Mouse (Mus musculus): ENCODE measurements at regions not wholly inside any gene's neighbourhood (a gene's known extent, or its start where the extent isn't known, plus 50 kb on each side); places are given as distances from the start of the nearest gene placed in this dataset.

DNA sequence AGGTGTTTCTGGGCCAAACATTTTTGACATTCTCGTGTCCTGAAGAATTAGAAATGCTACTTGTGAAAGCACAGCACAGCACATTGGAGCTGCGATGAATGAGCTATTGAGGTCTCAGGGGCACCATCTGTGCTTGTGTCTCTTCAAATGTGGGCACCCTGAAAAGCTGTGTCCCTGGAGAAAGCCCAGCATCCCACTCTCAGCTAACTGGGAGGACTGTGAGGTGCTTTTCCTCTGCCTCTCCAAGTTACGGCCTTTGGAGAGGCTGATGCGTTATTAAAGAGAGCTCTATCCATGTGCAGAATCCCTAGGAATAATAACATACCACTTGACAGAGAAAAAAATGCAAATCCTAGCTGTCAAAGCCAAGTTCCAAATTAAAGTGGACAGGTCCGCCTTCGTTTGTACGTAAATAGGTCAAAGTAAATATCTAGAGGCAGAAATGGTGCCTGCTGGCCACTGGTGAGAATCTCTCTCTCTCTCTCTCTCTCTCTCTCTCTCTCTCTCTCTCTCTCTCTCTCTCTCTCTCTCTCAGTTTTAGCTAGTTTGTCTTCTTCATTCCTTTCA is 397.3 kb upstream of the Mmadhc start:
- ATAC-seq = no peak
- no peaks in the 10 kb centered on the region for H3K36me3 ChIP-seq
- no peak overlapping the region for H3K4me2 ChIP-seq (replicated peaks)
- no peak overlapping the region for H3K4me3 ChIP-seq (replicated peaks)
- 74% methylated on average over 7 of the region's 7 CpGs for WGBS
- H3K9ac ChIP-seq = no peak overlapping the region
- H3K9me3 ChIP-seq = no peaks in the 10 kb centered on the region
- no peak overlapping the region for H3K27ac ChIP-seq
- H3K27me3 ChIP-seq (replicated peaks) = no peaks in the 10 kb centered on the region
- H3K4me1 ChIP-seq (replicated peaks) = no peaks in the 10 kb centered on the region

DNA sequence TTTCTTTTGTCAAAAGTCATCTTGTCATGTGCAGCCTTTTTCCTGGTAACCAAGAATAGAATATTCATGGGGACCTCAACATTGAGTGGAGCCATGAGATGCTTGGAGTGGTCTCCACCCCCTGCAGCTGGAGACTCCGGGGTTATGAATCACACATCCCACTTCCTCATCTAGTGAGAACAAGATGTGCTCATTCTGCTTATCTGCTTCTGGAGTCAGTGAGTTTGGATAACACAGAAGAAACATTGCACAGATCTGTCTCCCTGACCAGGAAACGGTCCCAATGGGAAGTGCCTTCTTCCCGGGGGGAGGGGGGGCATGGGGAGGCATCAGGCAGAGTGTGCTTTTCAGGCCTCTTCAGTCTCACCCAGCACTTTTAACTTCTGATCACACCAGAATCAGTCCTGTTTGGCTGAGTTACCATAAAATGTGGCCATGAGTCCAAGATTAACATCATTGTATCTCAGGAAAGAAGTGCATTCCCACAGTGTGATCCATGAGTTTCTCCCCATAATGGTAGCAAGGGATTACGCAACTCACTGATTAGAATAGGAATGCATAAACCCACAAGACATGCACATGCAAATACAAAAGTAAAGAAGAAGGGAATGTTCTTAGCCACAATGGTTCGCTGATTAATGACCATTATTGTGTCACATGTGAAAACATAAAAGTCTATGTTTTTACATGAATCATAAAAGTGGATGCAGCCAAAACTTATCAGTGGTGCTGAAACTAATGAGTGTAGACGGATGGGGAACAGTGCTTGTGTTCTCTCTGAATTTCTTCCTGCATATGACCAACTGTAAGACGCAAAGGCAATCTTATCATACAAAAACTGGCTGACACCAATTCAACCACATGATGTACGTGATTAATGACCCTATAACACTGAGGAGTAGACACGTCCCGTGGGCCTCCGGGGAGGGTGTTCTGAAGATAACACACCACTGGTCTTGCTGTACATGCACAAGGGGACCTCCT is 393.8 kb upstream of the Mmadhc start:
- no peaks in the 10 kb centered on the region for H3K36me3 ChIP-seq
- 69% methylated on average over 11 of the region's 11 CpGs for WGBS

DNA sequence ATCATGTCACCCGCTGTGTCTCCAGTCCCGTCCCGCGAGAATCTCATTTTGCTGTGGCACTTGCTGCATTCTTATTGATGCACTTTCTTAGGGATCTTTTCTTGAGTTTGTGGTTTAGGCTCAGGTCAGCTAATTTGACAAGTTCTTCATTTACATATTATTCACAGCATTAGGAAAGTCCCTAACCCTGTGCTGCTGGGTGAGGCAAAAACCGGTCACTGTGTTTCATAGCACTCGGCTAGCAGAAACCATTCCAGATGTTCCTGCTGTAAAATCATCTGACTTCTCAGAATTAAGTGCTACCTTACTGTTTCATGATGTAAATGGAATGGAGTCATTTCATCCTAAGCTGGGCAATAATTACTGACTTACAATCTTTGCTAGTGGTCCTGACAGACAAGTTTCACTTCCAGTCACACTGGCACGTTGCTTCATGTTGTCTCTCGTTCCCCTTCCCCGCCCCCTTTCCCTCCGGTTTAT is 391.1 kb upstream of the Mmadhc start:
- Histone ChIP-seq H3K27ac (no peak overlapping the region), H3K4me3 (replicated peaks) (no peak overlapping the region), H3K4me1 (replicated peaks) (no peaks in the 10 kb centered on the region), H3K9me3 (no peaks in the 10 kb centered on the region), H3K9ac (no peak overlapping the region), H3K27me3 (replicated peaks) (no peaks in the 10 kb centered on the region), H3K4me2 (replicated peaks) (no peak overlapping the region), H3K36me3 (no peaks in the 10 kb centered on the region)
- 88% methylated on average over 10 of the region's 10 CpGs for WGBS
- no peak for ATAC-seq

More for the DNA sequence above, 393.8 kb upstream of the Mmadhc start:
- no peaks in the 10 kb centered on the region for H3K9me3 ChIP-seq
- no peak overlapping the region for H3K4me2 ChIP-seq (replicated peaks)
- H3K9ac ChIP-seq = no peak overlapping the region
- H3K27me3 ChIP-seq (replicated peaks) = no peaks in the 10 kb centered on the region
- no peak for ATAC-seq
- H3K27ac ChIP-seq = no peak overlapping the region
- no peaks in the 10 kb centered on the region for H3K4me1 ChIP-seq (replicated peaks)
- H3K4me3 ChIP-seq (replicated peaks) = no peak overlapping the region

DNA sequence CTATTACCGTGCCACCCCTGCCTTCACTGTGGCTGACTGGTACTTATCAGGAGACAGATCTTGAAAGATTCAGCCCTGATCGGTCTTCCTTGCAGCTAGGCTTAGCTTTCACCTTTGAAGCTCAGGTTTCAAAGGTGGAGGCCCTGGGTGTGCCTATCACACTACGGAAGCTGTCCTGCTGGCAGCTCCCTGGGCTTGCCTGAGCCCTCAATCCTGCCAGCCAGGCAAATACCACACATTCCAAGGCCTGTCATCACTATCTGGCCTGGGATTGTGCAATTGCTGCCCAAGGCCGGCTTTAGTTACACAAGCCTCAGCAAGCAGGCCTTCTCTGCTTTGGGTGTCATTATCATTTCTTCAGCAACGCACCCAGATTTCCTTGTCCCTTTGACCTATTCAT is 390.6 kb upstream of the Mmadhc start:
- ATAC-seq = peak; percentile 71

DNA sequence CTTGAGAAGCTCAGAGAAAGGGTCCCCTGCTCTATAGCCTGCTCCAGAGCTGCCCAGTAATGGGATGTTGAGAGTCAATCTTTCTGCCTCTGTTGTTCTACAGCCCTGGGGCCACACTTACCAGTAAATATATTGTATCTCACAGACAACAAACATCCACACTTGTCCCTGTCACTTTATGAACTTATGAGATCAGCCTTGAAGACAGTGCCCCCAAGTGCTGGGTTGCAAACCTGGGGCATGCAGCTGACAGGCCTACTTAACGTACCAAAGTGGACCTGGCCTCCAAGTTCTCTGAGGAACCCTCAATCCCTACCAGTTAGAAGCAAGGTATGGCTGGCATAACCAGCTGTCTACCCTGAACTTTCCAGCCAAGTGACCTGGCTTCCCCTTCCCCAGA is 380.9 kb upstream of the Mmadhc start:
- H3K27ac ChIP-seq = no peak overlapping the region
- H3K4me1 ChIP-seq (replicated peaks) = no peaks in the 10 kb centered on the region
- no peak overlapping the region for H3K4me2 ChIP-seq (replicated peaks)
- no peaks in the 10 kb centered on the region for H3K36me3 ChIP-seq
- H3K9ac ChIP-seq = no peak overlapping the region
- ATAC-seq = no peak
- no peaks in the 10 kb centered on the region for H3K9me3 ChIP-seq
- H3K4me3 ChIP-seq (replicated peaks) = no peak overlapping the region
- WGBS = 86% methylated on average over 1 of the region's 1 CpGs
- no peaks in the 10 kb centered on the region for H3K27me3 ChIP-seq (replicated peaks)

More for the DNA sequence above, 390.6 kb upstream of the Mmadhc start:
- H3K4me3 ChIP-seq (replicated peaks) = no peak overlapping the region
- H3K4me2 ChIP-seq (replicated peaks) = no peak overlapping the region
- no peaks in the 10 kb centered on the region for H3K36me3 ChIP-seq
- H3K27ac ChIP-seq = no peak overlapping the region
- no peaks in the 10 kb centered on the region for H3K9me3 ChIP-seq
- no peaks in the 10 kb centered on the region for H3K4me1 ChIP-seq (replicated peaks)
- 35% methylated on average over 5 of the region's 5 CpGs for WGBS
- no peaks in the 10 kb centered on the region for H3K27me3 ChIP-seq (replicated peaks)
- no peak overlapping the region for H3K9ac ChIP-seq

DNA sequence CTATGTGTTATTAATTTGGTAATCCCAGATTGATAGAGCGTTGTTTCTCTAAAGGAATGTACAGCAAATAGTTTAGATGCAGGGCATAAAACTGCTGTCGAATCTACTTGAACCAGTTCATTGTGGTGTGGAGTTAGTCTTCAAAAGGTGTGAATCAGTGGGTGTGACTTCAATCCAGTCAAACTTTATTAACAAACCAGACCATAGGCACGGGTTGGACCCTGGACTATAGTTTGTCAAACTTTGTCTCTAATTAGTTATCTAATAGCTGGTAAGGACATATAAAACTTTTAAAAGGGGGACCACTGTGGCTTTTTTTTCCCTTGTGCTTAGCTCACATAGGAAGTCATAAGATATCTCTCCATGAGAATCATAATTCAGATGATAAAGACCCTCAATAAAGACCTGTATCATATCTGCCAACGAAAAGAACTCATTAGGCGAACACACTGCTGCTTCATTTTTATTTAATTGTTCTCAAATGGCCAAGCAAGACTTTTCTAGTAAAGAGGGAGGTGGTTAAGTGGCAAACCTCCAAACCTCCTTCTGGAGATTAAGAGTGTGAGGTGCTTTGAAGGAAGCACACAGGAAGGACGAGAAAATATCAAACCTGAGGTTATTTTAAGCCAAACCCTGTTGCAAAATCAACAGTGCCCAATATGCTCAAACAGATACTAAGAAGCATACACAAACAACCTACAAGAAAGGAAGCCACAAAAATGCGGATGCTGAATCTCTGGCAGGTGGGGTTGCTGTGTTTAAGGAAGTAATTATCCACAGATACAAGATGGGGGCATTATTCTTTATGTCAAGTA is 379.3 kb upstream of the Mmadhc start:
- Histone ChIP-seq H3K9ac (no peak overlapping the region), H3K4me1 (replicated peaks) (no peaks in the 10 kb centered on the region), H3K9me3 (no peaks in the 10 kb centered on the region), H3K36me3 (no peaks in the 10 kb centered on the region), H3K4me3 (replicated peaks) (no peak overlapping the region), H3K27ac (no peak overlapping the region), H3K27me3 (replicated peaks) (no peaks in the 10 kb centered on the region), H3K4me2 (replicated peaks) (no peak overlapping the region)
- WGBS = 81% methylated on average over 7 of the region's 7 CpGs
- no peak for ATAC-seq

DNA sequence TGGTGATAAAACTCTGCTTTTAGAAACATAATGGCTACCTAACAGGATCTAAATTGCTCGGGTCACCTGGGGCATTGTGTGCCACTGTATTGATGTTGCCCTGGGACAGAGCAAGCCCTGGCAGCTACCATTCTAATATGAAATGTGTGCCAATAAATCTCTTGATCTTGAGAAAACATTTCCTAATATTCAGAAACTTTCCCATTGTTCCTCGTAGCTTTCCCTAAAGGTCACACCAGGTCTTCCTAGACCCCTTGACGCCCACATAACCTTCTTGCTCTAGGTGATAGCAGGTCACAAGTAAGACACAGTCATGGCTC is 378.2 kb upstream of the Mmadhc start:
- no peak overlapping the region for H3K27ac ChIP-seq
- H3K36me3 ChIP-seq = no peaks in the 10 kb centered on the region
- no peaks in the 10 kb centered on the region for H3K27me3 ChIP-seq (replicated peaks)
- no peak overlapping the region for H3K9ac ChIP-seq
- no peak for ATAC-seq
- no peak overlapping the region for H3K4me2 ChIP-seq (replicated peaks)
- no peaks in the 10 kb centered on the region for H3K4me1 ChIP-seq (replicated peaks)
- WGBS = 86% methylated on average over 3 of the region's 3 CpGs
- no peak overlapping the region for H3K4me3 ChIP-seq (replicated peaks)
- no peaks in the 10 kb centered on the region for H3K9me3 ChIP-seq

DNA sequence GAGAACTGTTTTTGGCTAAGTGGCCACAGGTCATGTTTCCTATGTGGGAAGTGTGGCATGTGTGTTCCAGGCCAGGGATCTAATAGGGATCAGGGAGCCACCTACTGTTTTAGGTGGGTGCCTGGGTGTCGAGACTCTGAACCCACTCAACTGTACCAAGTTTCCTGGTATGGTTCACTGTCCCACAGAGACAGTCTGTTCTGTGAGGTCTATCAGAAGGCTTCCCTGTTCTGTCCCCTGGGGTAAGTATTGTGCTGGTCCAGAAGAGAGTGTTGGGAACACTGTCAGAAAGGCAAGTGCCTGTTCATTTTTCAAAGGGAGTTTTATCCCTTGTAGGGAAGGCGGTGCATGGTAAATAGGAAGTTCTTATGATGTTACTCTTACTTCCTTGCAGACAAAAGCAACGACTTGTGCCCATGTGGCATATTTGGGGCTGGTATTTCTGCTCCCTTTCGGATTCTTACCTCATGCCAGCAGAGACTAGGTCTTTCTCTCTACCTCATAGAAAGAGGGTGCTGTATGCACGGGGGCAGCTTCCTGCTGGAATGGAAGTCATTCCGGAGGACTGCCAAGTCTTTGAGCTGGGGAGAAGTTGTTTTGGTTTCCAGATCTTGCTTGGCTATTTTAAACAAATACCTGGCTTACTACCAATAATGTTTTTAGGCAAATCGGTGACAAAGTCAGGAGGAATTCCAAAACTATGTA is 377.7 kb upstream of the Mmadhc start:
- 78% methylated on average over 7 of the region's 7 CpGs for WGBS
- no peak overlapping the region for H3K4me2 ChIP-seq (replicated peaks)
- H3K27ac ChIP-seq = no peak overlapping the region

DNA sequence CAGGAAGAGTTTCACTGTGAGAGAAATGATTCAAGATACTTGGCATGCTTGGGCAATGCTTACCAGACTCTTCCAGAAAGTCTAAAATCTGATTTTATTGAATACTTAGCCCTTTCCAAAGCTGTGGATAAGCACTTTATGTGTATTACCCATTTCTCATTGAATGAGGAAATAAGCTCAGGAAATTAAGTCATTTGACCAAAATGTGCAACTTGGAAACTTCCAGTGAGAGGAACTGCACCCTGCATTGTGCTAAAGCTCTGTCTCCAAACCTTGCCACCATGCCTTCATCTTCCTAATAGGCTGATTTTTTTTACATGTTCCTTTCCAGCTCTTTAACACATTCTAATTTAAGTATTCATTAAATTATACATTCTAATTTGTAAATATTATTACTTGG is 372.7 kb upstream of the Mmadhc start:
- Histone ChIP-seq H3K4me2 (replicated peaks) (no peak overlapping the region), H3K27me3 (replicated peaks) (no peaks in the 10 kb centered on the region), H3K9ac (no peak overlapping the region), H3K9me3 (no peaks in the 10 kb centered on the region), H3K4me1 (replicated peaks) (no peaks in the 10 kb centered on the region), H3K4me3 (replicated peaks) (no peak overlapping the region), H3K27ac (no peak overlapping the region), H3K36me3 (no peaks in the 10 kb centered on the region)
- no peak for ATAC-seq

More for the DNA sequence above, 377.7 kb upstream of the Mmadhc start:
- H3K4me1 ChIP-seq (replicated peaks) = no peaks in the 10 kb centered on the region
- H3K36me3 ChIP-seq = no peaks in the 10 kb centered on the region
- no peaks in the 10 kb centered on the region for H3K9me3 ChIP-seq
- no peak for ATAC-seq
- H3K4me3 ChIP-seq (replicated peaks) = no peak overlapping the region
- no peak overlapping the region for H3K9ac ChIP-seq
- H3K27me3 ChIP-seq (replicated peaks) = no peaks in the 10 kb centered on the region

DNA sequence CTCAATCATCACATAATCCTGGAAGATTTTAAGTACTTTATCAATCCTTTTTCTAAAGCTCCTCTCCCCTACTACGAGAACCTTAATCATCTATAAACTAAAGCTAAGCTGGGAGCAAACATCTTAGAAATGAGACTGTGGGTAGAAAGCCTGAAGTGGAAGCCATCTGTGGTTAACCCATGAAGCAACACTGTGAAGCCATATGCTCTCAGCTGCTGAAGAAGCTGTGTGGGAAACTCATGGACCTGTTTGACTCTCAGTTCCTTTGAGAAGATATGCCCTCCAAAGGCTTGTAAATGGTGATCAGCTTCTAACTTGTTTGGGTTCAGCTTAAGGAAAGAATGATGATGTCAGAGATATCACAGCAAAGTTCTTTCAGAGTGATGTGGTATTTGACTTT is 372.2 kb upstream of the Mmadhc start:
- no peak for ATAC-seq
- Histone ChIP-seq H3K36me3 (no peaks in the 10 kb centered on the region), H3K4me1 (replicated peaks) (no peaks in the 10 kb centered on the region), H3K9me3 (no peaks in the 10 kb centered on the region), H3K4me2 (replicated peaks) (no peak overlapping the region), H3K4me3 (replicated peaks) (no peak overlapping the region), H3K27ac (no peak overlapping the region), H3K9ac (no peak overlapping the region), H3K27me3 (replicated peaks) (no peaks in the 10 kb centered on the region)
- 56% methylated on average over 1 of the region's 1 CpGs for WGBS

DNA sequence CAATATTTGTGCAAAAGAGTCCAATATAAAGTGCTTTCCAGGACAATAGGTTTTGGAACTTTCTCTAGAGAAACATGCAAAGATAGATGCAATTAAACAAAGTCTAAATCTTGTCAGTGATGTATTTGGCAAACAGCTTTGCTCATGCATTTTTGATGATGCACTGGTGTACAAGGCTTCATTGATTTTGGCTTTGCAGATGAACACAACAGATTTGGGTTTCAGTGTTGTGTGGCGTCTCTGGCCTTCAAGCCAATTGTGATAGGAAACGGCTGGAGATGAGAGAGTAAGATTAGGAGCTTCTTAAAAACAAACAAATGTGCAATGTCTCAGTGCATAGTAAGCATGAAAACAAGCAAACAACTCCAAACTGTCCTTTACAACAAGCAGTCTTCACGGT is 370.6 kb upstream of the Mmadhc start:
- WGBS = 50% methylated on average over 3 of the region's 3 CpGs
- no peaks in the 10 kb centered on the region for H3K4me1 ChIP-seq (replicated peaks)
- H3K9ac ChIP-seq = no peak overlapping the region
- no peaks in the 10 kb centered on the region for H3K27me3 ChIP-seq (replicated peaks)
- H3K9me3 ChIP-seq = no peaks in the 10 kb centered on the region
- no peak overlapping the region for H3K4me2 ChIP-seq (replicated peaks)
- ATAC-seq = no peak
- no peak overlapping the region for H3K4me3 ChIP-seq (replicated peaks)
- H3K27ac ChIP-seq = no peak overlapping the region
- no peaks in the 10 kb centered on the region for H3K36me3 ChIP-seq

DNA sequence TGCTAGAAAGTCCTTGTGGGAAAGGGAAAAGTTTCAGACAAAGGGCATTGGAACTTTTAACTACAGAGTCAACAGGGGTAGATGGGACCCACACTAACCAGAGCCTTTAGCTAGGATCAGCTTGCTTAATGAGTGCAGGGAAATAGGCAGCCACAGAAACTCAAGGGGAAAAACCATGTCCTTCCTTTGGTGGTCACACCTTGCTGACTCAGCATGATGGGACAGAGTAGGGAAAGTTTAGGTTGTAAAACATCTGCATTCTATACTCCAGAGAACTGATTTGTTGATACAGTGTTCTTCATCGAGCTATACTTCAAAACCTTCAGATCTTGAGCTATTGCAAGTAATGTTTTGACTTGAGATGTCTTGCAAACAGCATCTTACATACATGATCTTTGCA is 365.9 kb upstream of the Mmadhc start:
- H3K9ac ChIP-seq = no peak overlapping the region
- H3K9me3 ChIP-seq = no peaks in the 10 kb centered on the region
- no peak overlapping the region for H3K27ac ChIP-seq
- H3K4me1 ChIP-seq (replicated peaks) = no peaks in the 10 kb centered on the region
- no peak for ATAC-seq
- no peaks in the 10 kb centered on the region for H3K27me3 ChIP-seq (replicated peaks)
- no peaks in the 10 kb centered on the region for H3K36me3 ChIP-seq
- no peak overlapping the region for H3K4me2 ChIP-seq (replicated peaks)
- 75% methylated on average over 1 of the region's 1 CpGs for WGBS
- no peak overlapping the region for H3K4me3 ChIP-seq (replicated peaks)
